Comparison of ENCODE assay signal across 8 mouse cellular contexts in the genomic region with DNA sequence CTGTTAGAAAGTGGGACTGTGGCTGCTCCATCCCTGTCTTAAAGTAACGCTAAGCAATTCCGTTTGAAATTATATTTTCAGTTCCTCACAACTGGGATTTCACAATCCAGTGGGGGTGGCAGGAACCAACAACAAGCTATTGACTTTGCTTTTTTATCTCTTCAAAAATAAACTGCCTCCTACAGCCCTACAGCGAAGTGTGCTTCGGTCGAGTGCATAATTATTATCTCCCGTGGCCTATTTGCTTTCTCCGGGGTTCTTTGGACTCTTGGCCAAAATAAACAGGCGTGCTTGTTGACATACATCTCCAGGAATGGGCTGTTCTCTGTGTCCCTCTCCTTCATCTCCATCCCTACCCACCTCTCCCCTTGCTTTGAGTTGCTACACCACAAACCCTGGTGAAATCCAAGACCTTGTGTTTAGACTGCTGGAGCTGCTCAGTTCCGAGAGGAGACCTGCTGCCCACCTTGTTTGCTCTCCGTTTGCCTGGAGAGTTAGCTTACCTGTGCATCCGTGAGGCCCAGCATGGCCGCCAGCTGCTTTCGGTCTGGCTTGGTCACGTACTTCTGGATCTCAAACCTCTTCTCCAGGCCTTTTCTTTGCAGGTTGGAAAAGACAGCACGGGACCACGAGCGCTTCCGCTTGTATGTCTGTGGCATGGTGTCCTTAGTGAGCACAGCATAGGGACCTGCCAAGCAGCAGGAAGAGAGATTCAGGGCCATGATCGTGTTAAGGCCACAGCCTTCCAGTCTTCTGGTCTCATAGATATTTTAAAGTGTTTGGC. TPM values are rescaled to one million over a fixed set of nuclear protein-coding genes. Genes with fewer than 3 reads are reported as not detected.
DNase-seq lines count a peak whose midpoint lies in the region; ATAC-seq lines count a peak whose summit lies in the region.

No protein-coding gene starts in this region.

- H3K27me3 ChIP-seq in hindbrain, embryonic 12.5 days = peaks cover 93% of the 10 kb centered on the region
- peaks cover 97% of the 10 kb centered on the region for H3K27me3 ChIP-seq in hindbrain, embryonic 13.5 days
- H3K27me3 ChIP-seq in intestine, embryonic 16.5 days (replicated peaks; ENCODE audit: control insufficient read depth, insufficient read depth, low read length) = peaks cover 27% of the 10 kb centered on the region

- WGBS in hindbrain, embryonic 12.5 days = 2% methylated on average over 19 of the region's 19 CpGs
- 2% methylated on average over 19 of the region's 19 CpGs for WGBS in hindbrain, embryonic 13.5 days
- WGBS in intestine, embryonic 16.5 days = 3% methylated on average over 19 of the region's 19 CpGs
- 48% methylated on average over 19 of the region's 19 CpGs for WGBS in macrophage (ENCODE audit: missing documents)

- H3K79me2 ChIP-seq in macrophage (ENCODE audit: inconsistent target) = peaks cover 43% of the 10 kb centered on the region

- H3K9ac ChIP-seq in hindbrain, embryonic 12.5 days = no peak overlapping the region
- H3K9ac ChIP-seq in hindbrain, embryonic 13.5 days = no peak overlapping the region
- peak overlapping the region; percentile 94 for H3K9ac ChIP-seq in intestine, embryonic 16.5 days (ENCODE audit: low read depth, low read length)

- no peak for ATAC-seq in hindbrain, embryonic 12.5 days (ENCODE audit: low FRiP score)
- no peak for ATAC-seq in hindbrain, embryonic 13.5 days (ENCODE audit: low FRiP score)
- ATAC-seq in intestine, embryonic 16.5 days = no peak

- DNase-seq in embryo, embryonic 9.5 days (ENCODE audit: extremely low spot score) = peak; percentile 43
- DNase-seq in right cerebral cortex, adult 18-20 months = no peak
- no peak for DNase-seq in adrenal gland, postnatal 25 days
- no peak for DNase-seq in urinary bladder, adult 2 months (ENCODE audit: low spot score)

- H3K4me1 ChIP-seq in hindbrain, embryonic 12.5 days = peaks cover 28% of the 10 kb centered on the region
- H3K4me1 ChIP-seq in hindbrain, embryonic 13.5 days (replicated peaks) = peaks cover 29% of the 10 kb centered on the region
- H3K4me1 ChIP-seq in intestine, embryonic 16.5 days (ENCODE audit: control insufficient read depth, insufficient read depth, low read length) = peaks cover 25% of the 10 kb centered on the region

- H3K36me3 ChIP-seq in hindbrain, embryonic 12.5 days = no peaks in the 10 kb centered on the region
- no peaks in the 10 kb centered on the region for H3K36me3 ChIP-seq in hindbrain, embryonic 13.5 days
- no peaks in the 10 kb centered on the region for H3K36me3 ChIP-seq in intestine, embryonic 16.5 days (ENCODE audit: control insufficient read depth, insufficient read depth, low read length)
- H3K36me3 ChIP-seq in macrophage (ENCODE audit: inconsistent target) = peaks cover 29% of the 10 kb centered on the region

- no peak overlapping the region for H3K27ac ChIP-seq in hindbrain, embryonic 12.5 days
- no peak overlapping the region for H3K27ac ChIP-seq in hindbrain, embryonic 13.5 days
- H3K27ac ChIP-seq in intestine, embryonic 16.5 days (ENCODE audit: low read length) = peak overlapping the region; percentile 51
- H3K27ac ChIP-seq in macrophage = peak overlapping the region; percentile 92

- H3K4me3 ChIP-seq in hindbrain, embryonic 12.5 days = 0 out of 2 replicates have a peak overlapping the region, but pooled peaks have one; percentile 7
- H3K4me3 ChIP-seq in hindbrain, embryonic 13.5 days = no peak overlapping the region
- peak overlapping the region; percentile 73 for H3K4me3 ChIP-seq in intestine, embryonic 16.5 days (ENCODE audit: low read length)
- H3K4me3 ChIP-seq in macrophage (ENCODE audit: inconsistent target) = peak overlapping the region; percentile 83

- H3K4me2 ChIP-seq in hindbrain, embryonic 12.5 days (replicated peaks) = no peak overlapping the region
- H3K4me2 ChIP-seq in hindbrain, embryonic 13.5 days = no peak overlapping the region
- peak overlapping the region; percentile 54 for H3K4me2 ChIP-seq in intestine, embryonic 16.5 days (ENCODE audit: low read depth, low read length)

- no peaks in the 10 kb centered on the region for H3K9me3 ChIP-seq in hindbrain, embryonic 12.5 days (replicated peaks)
- H3K9me3 ChIP-seq in hindbrain, embryonic 13.5 days = no peaks in the 10 kb centered on the region
- no peaks in the 10 kb centered on the region for H3K9me3 ChIP-seq in intestine, embryonic 16.5 days (ENCODE audit: control insufficient read depth, low read length)

RNA-seq across cellular contexts. Expression of gene Hlx, which starts 2.9 kb away (rescaled TPM):
- 5.6 and 9.1 TPM in 2 replicates for polyA plus RNA-seq in hindbrain, embryonic 12.5 days (2016; fragmentation: Nextera tagmentation; extraction: Ambion mirVana)
- polyA plus RNA-seq in hindbrain, embryonic 13.5 days (2015; fragmentation: Nextera tagmentation; extraction: Ambion mirVana) = 1.2 and 2.9 TPM in 2 replicates
- 30.0 and 33.8 TPM in 2 replicates for polyA plus RNA-seq in intestine, embryonic 16.5 days (2015; fragmentation: Nextera tagmentation; extraction: Ambion mirVana)
- 10 to 100 TPM in 21 of 26 experiments, 1 to 10 TPM in 5; 6.4 to 26.8 (median 12.9) TPM for total RNA-seq in macrophage (2018; cell fraction: chromatin; rRNA removed)
- 10 to 100 TPM; 21.1 to 79.3 (median 38.5) TPM for total RNA-seq in macrophage (2018; cell fraction: cytosol; rRNA removed)
- total RNA-seq in macrophage (2018; cell fraction: nucleus; rRNA removed) = 10 to 100 TPM; 14.3 to 54.2 (median 25.8) TPM
- 23.2 to 50.5 TPM (median 24.9 TPM) in 3 replicates for polyA plus RNA-seq in macrophage (2018)
- total RNA-seq in adrenal gland, postnatal 25 days (2021) = 10.6 and 12.8 TPM in 2 replicates
- polyA plus RNA-seq in urinary bladder, adult 2 months (2012; rRNA removed) = 3.6 and 4.3 TPM in 2 replicates

Comparison
In these comparisons a context has a peak if more than half of its experiments do, and no peak if none do; other contexts are left out.
1. H3K27ac ChIP-seq: peak in intestine, embryonic 16.5 days (single experiment) and macrophage (single experiment); none in hindbrain, embryonic 12.5 days (single experiment) and hindbrain, embryonic 13.5 days (single experiment).